Mouse (Mus musculus): ENCODE results near the gene Gm37240.

The Gm37240 gene

GRCm38 (mm10) chr3:84641391-84641790, 1245.9 kb downstream of the Gm37240 start:
- DNase-seq (ENCODE audit: extremely low spot score, low read depth, low spot score): no peak

GRCm38 (mm10) chr3:84640536-84640935, 1246.8 kb downstream of the Gm37240 start:
- no peak for DNase-seq (ENCODE audit: extremely low spot score, low read depth, low spot score)

GRCm38 (mm10) chr3:84639767-84640500, 1247.4 kb downstream of the Gm37240 start:
- no peak for DNase-seq (ENCODE audit: extremely low spot score, low read depth, low spot score)

DNA sequence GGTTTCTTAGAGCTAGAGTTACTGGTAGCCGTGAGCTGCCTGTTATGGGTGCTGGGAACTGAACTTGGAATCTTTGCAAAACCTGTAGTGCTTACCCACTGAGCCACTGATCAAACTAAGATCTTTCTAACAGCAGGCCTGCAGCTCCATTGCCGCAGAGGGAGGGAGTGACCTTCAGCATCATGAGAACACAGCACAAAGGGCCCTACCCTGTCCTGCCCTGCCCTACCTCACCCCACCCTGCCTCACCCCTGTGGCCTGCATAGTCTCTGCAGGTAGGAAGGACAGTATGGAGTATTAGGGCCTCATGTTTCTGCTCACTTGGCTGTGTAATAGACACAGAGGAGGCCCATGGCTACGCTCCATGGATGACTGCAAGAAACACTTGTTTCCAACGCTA, 1248.5 kb downstream of the Gm37240 start:
- DNase-seq (ENCODE audit: extremely low spot score, low read depth, low spot score): no peak

DNA sequence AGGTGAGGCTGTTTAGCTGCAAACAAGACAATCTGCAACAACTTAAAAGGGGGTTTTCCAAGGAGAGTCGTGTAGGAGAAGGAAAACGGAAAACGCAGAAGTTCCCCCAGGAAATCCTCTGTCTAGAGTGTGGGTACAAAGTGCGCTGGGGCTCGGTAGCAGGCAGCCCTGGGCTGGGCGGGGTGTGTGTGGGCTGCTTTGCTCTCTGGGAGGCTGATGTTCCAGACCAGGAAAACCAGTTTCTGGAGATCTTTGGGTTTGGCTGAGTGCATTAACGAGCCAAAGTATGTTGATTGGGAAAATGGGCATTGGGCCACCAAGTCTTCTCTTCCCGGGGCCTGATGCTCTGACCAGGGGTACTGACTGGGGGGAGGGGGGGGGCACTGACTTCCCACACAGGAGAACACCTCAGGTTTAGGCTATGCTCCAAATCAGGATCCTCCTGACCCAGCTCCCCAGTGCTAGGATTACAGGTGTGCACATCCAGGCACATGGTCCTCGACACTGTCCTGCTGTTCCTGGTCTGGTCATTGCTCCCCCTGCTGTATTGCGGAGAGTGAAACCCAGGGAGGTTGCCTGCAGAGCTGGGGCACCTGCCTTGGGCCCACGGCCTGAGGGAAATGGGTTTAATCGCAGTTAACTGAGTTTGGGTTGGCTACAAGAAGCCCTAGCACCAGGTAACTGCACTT, 1249.3 kb downstream of the Gm37240 start:
- no peak for DNase-seq (ENCODE audit: extremely low spot score, low read depth, low spot score)

DNA sequence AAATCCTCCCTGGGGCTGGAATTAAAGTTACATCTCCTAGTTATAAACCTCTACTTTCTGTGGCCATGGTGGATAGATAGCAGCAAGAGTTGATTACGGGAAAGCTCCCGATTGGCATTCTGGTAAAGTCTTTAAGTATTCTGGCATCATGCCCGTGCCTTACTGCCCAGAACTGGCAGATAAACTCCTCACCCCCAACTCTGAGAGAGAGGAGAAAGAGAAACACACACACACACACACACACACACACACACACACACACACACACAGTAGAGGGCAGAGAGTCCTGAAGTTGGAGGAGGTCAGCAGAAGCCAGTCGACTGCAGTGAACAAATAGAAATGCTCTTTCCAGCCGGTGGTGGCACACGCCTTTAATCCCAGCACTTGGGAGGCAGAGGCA, 1250.2 kb downstream of the Gm37240 start:
- DNase-seq (ENCODE audit: extremely low spot score, low read depth, low spot score): no peak

DNA sequence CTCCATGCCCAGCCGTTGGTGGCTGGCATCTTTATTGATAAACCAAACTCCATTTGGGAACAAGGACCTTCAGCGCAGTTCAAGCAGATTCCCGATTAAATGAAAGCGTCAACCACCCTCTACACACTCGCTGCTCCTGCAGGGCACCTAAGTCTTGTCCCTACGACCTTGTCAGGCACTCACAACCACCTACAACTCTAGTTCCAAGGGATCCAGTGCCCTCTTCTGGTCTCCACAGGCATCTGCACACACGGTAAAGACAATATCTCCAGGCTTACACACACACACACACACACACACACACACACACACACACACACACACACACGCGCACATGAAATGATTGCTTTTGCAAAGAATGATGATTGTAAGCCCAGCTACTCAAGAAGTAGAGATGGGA, 1255.7 kb downstream of the Gm37240 start:
- no peak for DNase-seq (ENCODE audit: extremely low spot score, low read depth, low spot score)

DNA sequence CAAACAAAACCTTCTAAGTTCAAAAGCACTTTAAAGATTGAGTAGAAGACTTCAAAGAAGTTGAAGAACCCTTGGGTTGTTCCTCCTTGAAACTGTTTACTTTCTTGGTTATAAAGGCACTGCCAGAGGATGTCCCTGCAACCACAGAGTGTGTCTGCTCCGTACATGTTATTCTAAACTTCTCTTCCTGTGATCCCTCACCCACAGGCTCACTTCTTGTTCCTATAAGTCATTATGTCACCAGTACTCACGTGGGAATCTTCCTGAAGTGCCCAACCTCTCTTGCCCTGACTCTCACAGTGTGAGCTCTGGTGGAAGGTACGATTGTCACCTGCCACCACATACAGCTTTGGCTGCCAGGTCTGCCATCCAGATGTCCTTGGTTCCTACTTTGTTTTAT, 1265.3 kb downstream of the Gm37240 start:
- no peak for DNase-seq (ENCODE audit: extremely low spot score, low read depth, low spot score)

- DNase-seq (ENCODE audit: extremely low spot score, low read depth, low spot score): no peak
Measured at GRCm38 (mm10) chr3:84619725-84620124, 1267.6 kb downstream of the Gm37240 start.

DNA sequence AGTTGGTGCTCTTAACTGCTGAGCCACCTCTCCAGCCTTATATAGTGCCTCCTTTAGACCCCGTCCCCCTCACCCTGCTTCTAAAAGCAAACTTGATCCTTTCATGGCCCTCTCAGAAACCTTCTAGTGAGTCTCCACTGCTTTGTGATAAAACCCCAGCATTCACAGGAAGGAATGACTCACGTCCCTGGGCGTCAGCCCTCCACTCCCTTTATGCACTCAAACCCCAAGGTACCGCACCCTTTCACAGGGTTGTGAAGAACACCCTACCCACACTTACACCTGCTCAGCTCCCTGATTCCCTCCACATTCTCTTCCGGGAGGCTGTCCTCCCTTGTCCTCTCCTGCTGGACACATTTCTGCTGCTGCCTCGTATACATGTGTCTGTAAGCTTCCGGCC, 1268.3 kb downstream of the Gm37240 start:
- DNase-seq (ENCODE audit: extremely low spot score, low read depth, low spot score): no peak

DNA sequence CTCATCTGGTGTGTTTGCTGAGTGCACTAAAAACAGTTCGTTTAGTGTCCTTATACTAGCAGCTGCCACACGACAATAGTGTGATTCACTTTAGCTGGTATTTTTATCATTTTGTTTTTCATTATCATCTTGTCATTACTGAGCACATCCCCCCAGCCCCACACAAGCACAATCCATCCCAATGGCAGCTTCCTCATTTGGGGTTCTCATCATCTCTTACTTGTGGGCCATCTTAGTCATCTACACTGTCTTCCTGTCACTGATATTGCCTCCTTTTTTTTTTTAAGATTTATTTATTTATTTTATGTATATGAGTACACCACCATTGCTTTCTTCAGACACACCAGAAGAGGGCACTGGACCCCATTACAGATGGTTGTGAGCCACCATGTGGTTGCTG, 1268.7 kb downstream of the Gm37240 start:
- DNase-seq (ENCODE audit: extremely low spot score, low read depth, low spot score): no peak

- no peak for DNase-seq (ENCODE audit: extremely low spot score, low read depth, low spot score)
Measured at GRCm38 (mm10) chr3:84615856-84616225, 1271.5 kb downstream of the Gm37240 start.

DNA sequence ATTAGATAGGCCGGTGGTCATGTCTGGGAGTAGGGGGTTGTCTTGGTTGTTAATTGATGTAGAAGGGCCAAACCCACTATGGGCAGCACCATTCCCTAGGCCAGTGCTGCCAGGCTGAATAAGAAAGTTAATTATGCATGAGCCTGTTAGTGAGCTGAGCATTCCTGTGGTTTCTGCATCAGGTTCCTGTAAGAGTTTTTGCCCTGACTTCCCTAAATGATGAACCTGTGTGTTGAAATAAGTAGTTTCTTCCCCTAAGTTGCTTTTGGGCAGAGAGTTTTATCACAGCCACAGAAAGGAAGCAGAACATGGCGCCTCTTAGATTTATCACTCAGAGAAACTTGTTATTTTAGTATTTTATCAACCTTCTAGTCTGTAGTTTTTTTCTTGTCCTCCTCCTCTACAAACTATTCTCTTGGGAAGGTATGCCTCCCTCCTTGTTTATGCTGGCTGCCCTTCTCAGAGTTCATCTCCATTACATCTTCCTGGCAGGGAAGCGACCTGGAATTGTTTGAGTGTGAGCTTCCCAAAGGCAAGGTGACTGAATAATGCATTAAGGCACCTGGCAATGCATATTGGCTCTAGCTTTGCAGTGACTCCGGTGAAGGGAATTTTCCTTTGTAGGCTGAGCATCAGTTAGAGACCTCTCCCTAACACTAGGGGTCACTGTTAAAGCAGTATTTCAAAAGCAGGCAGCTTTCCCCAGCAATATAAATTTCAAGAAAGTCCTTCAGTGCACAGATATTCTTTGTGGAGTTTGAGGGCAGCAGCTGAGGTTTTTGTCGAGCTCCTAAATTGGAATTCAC, 1272.1 kb downstream of the Gm37240 start:
- DNase-seq (ENCODE audit: extremely low spot score, low read depth, low spot score): no peak

DNA sequence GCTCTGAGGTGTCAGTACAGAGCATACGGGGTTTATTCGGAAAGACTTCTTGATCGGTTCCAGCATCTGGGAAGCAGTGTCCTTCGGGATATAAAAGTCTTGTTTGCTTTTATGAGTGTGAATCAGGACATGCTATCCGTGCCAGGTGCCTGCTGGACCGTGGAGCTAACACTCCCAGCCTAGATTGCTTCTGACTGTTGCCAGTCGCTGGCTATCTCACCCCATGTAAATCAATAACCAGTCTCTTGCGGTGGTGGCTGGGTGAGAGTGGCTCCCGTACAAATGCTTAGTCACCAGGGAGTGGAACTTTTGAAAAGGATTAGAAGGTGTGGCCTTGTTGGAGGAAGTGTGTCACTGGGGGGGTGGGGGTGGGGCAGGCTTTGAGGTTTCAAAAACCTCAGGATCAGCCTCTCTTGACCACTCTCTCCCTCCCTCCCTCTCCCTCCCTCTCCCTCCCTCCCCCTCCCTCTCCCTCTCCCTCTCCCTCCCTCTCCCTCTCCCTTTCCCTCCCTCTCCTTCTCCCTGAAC, 1277.1 kb downstream of the Gm37240 start:
- DNase-seq (ENCODE audit: extremely low spot score, low read depth, low spot score): no peak

- DNase-seq (ENCODE audit: extremely low spot score, low read depth, low spot score): no peak
Measured at GRCm38 (mm10) chr3:84603212-84603611, 1284.1 kb downstream of the Gm37240 start.

- no peak for DNase-seq (ENCODE audit: extremely low spot score, low read depth, low spot score)
Measured at GRCm38 (mm10) chr3:84602759-84603158, 1284.6 kb downstream of the Gm37240 start.

DNA sequence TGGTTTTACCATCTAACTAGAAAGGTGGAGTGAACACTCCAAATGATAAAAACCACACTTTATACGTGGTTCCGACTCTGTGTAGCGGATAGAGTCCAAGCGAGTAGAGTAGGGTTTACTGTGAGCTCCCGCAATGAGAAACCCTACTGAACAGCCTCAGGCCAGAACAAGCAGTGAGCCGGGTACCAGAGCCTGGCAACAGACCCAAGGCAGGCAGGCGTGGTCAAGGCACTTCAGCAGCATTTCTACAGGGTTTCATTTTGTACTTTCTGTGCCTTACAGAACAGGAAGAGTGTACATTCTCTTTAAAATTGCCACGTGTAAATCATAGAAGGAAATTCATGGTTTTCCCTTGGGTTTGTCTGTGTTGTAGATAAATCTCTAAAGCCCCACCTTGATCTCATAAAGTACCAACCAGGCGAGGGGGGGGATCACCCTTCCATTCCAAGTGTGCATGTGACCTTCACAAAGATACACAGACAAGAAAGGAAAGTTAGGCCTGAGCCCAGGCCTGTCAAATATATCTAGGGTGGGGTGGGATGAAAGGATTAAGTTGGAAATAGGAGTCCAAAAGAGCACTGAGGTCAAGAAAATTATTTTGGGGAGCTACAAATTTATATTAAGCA, 1285.3 kb downstream of the Gm37240 start:
- no peak for DNase-seq (ENCODE audit: extremely low spot score, low read depth, low spot score)

GRCm38 (mm10) chr3:84598756-84599155, 1288.6 kb downstream of the Gm37240 start:
- DNase-seq (ENCODE audit: extremely low spot score, low read depth, low spot score): no peak

DNA sequence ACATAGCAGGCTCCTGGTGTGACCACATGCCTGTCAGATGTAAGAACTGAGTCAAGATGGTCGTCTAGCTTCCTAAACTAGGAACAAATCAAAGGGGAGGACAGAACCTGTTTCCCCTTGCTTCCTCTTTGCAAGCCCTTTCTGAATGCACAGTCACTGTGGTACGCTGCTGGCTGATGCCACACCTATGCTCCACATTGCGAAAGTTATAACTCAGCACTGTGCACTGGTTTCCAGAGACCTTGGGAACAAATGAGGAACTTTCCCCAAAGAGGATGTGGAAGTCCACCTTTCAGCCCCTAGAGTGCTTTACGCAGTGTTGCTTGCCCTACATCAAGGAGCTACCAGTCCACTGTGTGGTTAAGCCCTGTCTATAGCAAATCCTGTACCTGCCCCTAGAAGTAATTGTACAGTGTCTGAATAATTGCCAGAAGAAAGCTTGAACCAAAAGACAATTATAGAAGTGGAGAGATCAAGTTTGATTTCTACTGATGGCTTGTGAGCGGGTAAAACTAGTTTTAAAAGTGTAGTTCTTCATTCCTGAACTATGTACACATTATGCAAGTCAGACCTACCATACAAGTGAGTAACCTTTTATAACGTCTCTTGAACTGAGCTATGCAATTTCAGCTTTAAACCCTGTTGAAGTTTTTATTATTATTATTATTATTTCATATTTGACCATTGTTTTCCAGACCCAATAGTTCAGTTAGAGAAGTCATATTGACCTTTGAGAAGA, 1289.2 kb downstream of the Gm37240 start:
- DNase-seq (ENCODE audit: extremely low spot score, low read depth, low spot score): no peak

- no peak for DNase-seq (ENCODE audit: extremely low spot score, low read depth, low spot score)
Measured at GRCm38 (mm10) chr3:84595677-84596234, 1291.6 kb downstream of the Gm37240 start.
